Mouse (Mus musculus) kidney, adult 10 weeks (tissue): Measurements from ENCODE around the gene Rffl. TPM values are rescaled to one million over a fixed set of nuclear protein-coding genes. Genes with fewer than 3 reads are reported as not detected.

Experiments
- polyA plus RNA-seq: library from polyadenylated mRNA; stranded (reverse); fragments of 350-450 nt; fragmentation: Illumina TruSeq; extraction: RNeasy Lipid Tissue Mini Kit (QIAGEN cat#74804); gene quantifications from one replicate; pipeline ENCODE4 v1.2.3, GENCODE M21; 2014; ENCODE audit warnings: low read depth, low replicate concordance

The Rffl gene
- 28.4 TPM for polyA plus RNA-seq

DNA sequence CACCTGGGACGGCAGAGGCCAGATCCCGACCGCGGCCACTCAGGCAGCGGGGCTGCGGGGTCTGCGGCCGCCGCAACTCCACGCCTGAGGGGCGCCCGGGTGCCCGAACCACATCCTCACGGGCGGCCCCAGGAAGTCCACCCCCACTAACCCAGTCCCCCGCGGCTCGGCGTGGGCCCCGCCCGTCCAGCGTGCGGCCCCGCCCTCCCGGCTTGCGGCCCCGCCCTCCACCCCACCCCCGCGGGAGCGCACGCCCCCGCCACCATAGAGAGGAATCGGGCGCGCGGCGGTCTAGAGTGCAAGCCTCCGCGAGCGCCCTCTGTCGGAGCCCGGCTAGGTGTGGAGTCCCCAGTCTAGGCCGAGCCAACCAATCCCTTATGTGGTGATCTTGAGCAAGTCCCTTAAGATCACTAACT, at the start of gene Rffl:
TSS of gene Rffl (minus strand) at position 180 of the 416 bp plus-strand sequence.

DNA sequence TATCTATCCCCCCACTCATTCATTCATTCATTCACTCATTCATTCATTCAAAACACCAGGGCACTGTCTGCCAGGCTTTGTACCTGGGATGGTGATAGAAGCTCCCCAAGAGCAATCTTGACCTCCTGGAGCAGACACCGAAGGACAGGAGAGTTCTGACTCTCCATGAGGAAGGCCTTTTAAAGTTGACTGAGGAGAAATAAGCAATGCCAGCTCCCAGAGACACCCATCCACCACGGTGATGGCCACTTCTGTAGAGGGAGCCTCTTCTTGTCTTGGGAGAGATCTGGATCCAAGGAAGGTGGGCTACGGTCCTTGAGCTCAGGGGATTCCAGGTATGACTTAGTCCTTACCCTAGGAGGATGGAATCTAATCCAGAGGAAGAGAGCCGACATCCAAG, 39.2 kb upstream of the Rffl start, which contains the start of gene Unc45b:
TSS of gene Unc45b (plus strand) at position 301 of the 400 bp plus-strand sequence.

DNA sequence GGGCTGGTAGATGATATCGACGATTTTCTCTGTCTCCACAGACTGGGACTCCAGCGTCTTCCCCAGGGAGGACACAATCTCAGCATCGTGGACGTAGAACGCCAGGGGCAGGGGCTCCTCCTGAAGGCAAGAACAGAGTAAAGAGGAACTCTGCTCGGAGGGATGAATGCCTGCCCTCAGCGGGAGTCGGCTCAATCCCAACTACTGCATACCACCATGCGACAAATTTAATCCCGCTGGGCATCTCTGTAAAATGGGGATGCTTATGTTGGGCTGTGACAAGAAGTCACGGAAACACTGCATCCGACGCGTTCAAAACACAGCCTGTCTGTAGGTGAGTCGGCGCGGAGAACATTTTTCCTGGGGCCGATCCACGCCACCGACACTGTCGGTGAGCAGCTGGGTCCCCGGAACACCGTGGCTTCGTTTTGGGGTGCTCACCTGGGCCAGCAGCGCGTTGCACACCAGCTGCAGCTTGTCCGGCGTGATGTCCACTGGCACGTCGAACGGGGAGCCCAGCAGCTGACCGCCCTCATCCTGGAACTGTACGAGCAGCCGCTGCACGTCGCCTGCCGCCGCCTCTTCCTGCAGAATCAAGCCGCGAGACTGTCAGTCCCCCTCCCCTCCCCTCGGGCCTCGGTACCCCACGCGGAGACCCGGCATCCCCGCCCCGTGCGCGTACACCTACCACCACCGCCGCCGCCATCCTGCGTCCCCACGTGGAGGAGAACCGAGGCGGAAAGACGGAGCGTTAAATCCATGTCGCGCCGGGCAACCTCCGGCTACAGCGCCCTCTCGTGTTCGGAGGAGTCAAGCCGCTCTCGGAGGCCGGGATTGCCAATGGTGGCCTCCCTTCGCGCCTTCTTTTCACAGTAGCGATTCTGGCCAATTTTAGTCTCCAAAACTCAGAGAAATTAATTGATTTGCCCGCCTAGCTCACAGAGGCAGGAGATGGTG, 36.9 kb upstream of the Rffl start, which contains the start of gene Nle1:
TSS of gene Nle1 (minus strand) at position 761 of the 957 bp plus-strand sequence.

DNA sequence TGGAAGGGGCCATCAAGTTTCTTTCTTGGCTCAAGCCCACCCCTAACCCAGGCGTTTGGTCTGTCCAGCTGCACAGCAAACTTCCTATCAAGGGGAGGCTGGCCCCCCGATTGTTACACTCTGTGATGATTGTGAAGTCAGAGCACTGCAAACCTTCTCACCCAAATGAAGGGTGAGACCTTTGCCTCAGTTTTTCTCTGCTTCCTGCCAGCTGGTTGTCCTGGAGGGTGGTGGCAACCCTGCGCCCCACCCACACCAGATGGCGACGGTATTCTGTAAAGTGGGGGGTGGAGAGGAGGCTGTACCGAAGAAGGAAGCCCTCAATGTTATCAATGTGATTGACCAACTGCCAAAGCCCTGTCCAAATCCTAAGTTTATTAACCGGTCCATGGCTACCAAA, 20.9 kb upstream of the Rffl start, which contains the start of gene Fndc8:
TSS of gene Fndc8 (plus strand) at position 189 of the 400 bp plus-strand sequence.

DNA sequence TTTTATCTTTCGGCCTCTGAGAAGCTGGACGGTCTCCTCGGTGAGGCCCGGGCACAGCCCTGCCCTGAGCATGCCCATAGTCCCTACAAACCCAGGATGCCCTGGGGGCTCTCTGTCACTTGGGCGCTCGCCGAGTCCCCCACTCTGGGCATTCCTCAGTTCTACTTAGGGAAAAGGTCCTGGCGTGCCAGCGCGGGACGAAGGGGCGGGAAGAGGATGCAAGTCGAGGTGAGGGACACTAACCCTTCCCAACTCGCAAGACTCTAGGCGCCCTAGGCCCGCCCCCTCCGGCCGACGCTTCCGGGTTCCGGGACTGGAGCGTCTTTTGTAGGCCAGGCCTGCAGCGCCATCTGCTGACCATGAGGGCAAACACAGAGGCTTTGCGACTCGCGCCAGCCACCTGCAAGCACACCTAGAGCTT, 19.3 kb upstream of the Rffl start, which contains the start of gene Rad51d:
TSS of gene Rad51d (minus strand) at position 273 of the 421 bp plus-strand sequence.

DNA sequence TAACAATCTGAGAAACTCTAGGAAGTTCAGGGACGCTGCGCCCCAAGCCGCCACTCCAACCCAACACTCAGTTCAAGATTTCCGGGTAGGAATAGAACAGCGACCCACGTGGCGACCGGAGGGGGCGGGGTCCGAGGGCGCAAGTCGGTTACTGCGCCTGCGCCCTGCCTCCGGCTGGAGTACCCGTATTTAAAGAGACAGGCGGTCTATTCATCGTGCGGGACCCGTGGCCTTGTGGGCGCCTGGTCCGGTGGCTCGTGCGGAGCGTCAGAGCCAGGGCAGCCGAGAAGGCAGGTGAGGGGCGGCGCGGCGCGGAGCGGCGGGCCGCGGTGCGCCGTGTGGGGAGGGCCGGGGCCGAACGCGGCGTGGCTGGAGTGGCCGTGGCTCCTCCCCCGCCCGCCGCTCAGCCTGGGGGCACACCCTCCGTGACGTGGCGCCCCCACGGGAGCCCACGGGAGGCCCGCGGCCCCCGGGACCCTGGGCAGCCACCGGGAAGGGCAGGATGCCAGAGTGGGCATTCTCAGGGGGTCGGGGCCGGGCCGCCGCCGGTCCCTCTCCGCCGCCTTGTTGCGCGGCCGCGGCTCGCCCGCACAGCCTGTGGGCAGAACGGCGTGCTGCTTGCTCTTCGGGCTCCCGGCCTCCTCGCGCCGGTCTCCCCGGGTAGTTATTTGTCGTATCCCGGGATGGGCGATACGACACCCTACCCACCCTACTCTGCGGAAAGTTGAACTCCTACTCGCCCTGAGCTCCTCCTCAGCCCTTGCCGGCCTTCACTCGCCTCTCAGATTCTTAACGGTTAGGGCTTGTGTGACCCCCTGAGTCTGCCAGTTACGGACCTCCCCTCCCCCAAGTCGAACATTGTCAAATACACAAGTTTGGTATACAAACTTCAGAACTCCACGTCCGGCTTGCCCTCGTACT, 89.8 kb downstream of the Rffl start, which contains the start of gene Lig3:
TSS of gene Lig3 (plus strand) at position 126 of the 921 bp plus-strand sequence.

DNA sequence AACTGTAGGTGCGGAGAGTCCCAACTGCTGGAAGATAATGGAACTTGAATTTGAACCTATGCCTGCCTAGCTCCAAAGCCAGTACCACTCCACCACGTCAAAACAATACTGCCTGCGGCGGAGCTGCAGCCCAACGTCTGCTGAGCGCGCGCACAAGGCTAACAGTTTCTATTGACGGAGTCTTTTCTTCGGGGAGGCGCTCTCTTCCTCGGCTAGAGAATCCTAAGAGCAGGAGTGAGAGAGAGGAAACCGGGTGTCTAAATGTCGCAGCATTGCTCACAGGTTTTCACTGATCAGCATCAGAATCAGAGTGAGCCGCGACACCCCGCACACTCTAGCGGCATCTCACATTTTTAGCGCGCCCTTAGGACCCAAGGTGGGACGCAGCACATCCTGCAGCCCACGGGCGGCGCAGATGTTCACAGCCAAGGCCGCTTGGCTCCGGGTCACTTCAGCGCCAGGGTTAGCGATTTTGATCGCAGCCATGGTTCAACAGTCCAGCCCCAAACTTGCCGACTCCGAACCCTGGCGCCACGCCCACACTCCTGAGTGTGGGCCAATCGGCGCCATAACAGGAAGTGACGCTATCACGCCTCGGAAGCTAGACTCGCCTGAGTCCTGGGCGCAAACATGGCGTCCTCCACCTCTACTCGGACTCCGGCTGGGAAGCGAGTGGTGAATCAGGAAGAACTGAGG, 107.1 kb downstream of the Rffl start, which contains the start of the genes Cct6b and Zfp830:
TSS of gene Cct6b (minus strand) at position 580 of the 696 bp plus-strand sequence.
TSS of gene Zfp830 (plus strand) at position 604 of the 696 bp plus-strand sequence.

Other genes starting within 250 kb of the Rffl start
- 0.73 TPM for gene Cct6b, start 106.9 kb downstream of the Rffl start, polyA plus RNA-seq
- gene Zfp830, start 106.9 kb downstream of the Rffl start, polyA plus RNA-seq = 24.8 TPM
- gene Lig3, start 90.1 kb downstream of the Rffl start, polyA plus RNA-seq = 14.9 TPM
- 6.6 TPM for gene Rad51d, start 19.4 kb upstream of the Rffl start, polyA plus RNA-seq
- not detected for gene Fndc8, start 20.9 kb upstream of the Rffl start, polyA plus RNA-seq
- gene Nle1, start 37.2 kb upstream of the Rffl start, polyA plus RNA-seq = 1.5 TPM
- gene Unc45b, start 39.3 kb upstream of the Rffl start, polyA plus RNA-seq = 1.3 TPM
- 55.3 TPM for gene Slfn5, start 80.1 kb upstream of the Rffl start, polyA plus RNA-seq
- 1.0 TPM for gene Slfn9, start 120.6 kb upstream of the Rffl start, polyA plus RNA-seq
- 4.1 TPM for gene Slfn8, start 149.6 kb upstream of the Rffl start, polyA plus RNA-seq
- gene Slfn2, start 193.9 kb upstream of the Rffl start, polyA plus RNA-seq = 9.9 TPM
- gene Slfn1, start 245.6 kb upstream of the Rffl start, polyA plus RNA-seq = not detected